Mouse (Mus musculus) cerebellum, adult 9-11 months (tissue): Measurements from ENCODE around the gene Man2a2.

Experiments used
- DNase-seq: peaks from one replicate; pipeline ENCODE4 v3.0.0; 2022

Gene Man2a2

GRCm38 (mm10) chr7:80371041-80371751 is at the start of gene Man2a2:
Gene Man2a2, minus strand, starts transcription at chr7:80371375.
- DNase-seq = no peak

- no peak for DNase-seq
Observed at GRCm38 (mm10) chr7:80420586-80420985, 49.4 kb upstream of the Man2a2 start.

DNA sequence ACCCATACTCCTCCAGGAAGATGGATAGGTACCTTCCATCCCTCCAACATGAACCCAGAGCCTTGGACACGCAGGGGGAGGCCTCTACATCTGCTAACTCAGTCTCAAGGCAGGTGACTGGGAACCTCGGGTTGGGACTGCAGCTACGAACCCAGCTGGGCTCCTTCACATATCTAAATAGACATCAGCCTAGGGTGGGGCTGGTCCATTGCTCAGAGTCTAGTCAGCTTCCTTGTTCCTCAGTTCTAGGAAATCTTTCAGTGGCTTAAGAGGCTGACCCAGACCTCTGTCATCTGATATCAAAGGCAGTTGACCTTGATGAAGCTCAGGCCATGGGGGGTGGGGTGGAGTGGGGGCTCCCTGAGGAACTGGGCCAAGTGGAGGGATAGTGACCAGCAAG is 48.1 kb upstream of the Man2a2 start:
- no peak for DNase-seq

DNA sequence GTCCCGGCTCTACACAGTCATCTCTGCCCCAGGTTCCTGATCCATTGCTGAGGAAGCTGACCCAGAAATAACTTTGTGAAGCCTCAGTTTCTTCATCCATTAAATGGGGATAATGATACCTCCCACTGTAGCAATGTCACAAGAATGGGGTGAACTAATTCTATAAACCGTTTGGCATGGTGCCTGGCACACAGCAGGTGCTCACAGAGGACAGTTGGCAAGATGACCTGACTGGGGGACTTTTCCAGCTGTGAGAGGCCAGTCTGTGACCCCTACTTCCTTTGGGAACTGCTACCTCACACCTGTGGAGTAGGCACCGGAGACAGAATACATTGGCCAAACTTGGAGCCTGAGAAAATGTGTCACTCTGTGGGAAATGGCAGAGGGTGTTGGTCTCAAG is 46.9 kb upstream of the Man2a2 start:
- DNase-seq = no peak

DNA sequence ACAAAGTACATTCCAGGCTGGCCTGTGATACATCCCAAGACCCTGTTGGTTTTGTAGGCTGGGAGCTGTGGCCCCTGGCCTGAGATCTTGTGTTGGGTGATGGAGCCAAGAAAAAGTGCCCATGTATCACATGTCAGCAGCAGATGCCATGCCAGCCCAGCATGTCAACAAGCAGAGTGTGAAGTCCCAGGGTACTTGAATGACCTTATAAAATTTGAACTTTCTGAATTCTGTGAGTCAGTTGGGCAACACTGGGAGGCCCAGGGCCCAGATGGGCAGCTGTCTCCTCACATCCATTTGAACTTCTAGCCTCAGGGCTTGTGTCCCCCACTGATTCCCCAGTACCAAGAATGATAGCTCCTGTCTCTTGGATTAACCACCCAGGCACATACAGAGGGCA is 46.4 kb upstream of the Man2a2 start:
- DNase-seq = no peak

DNA sequence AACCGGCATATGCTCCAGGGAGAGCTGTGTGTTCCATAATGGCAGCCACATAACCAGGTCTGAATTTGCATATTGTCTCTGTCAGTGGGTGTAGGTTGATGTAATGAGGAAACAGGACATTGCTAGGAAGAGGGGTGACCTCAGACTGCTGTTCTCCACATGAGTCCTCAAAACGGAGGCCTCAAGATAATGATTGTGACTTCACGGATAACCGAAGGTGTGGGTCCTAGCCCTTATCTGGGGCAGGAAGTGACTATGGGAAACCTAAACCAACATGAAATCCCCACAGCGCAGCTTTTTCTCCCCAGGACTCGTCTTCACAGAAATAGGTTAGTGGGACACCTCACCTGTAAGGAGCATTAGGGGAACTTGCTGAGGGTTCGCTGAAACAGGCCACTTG is 45.8 kb upstream of the Man2a2 start:
- no peak for DNase-seq

DNA sequence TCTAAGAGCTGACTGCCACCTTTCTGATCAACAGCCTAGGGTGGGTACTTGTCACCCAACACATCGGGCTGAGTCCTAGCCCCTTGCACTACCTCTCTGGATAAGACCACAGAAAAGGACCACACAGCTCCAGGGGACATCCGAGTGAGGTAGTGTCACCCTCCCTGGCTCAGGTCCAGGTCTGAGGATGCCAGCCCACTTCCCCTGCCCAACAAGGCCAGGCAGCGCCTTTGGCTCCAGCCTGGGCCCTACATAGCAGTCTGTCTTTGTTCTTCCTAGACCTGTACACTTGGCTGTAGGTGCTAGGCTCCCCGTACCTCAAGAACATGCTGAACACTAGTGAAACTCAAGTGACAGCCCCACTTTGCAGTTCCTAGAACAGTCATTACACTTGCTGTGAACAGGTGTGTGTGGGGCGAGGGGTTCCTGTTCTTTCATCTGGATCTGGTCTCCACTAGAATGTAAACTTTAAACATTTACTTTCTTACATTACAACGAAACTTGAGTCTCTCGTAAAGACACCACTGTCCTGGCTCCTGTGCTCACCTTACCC is 43.2 kb upstream of the Man2a2 start:
- no peak for DNase-seq

- no peak for DNase-seq
Observed at GRCm38 (mm10) chr7:80413512-80414302, 42.5 kb upstream of the Man2a2 start.

- DNase-seq = no peak
Observed at GRCm38 (mm10) chr7:80412781-80413180, 41.6 kb upstream of the Man2a2 start.

DNA sequence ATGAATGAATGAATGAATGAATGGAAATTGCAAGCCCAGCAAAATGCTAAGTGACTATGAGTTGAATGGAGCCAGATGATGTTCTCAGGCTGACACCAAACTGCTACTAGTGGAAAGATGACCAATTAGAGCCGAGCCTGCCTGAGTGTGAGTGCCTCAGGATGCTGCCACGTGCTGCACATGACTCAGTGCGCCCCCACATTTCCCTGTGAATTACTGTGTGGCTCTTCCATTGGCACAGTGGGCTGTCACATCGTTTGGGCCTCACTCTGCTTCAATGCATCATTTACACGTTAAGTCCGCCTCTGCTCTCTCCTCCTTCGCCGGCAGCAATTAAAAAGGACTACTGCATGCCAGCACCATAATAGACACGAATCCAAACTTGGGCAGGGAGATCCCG is 41.1 kb upstream of the Man2a2 start:
- no peak for DNase-seq

- no peak for DNase-seq
Observed at GRCm38 (mm10) chr7:80410380-80410779, 39.2 kb upstream of the Man2a2 start.

- no peak for DNase-seq
Observed at GRCm38 (mm10) chr7:80407712-80408111, 36.5 kb upstream of the Man2a2 start.

DNA sequence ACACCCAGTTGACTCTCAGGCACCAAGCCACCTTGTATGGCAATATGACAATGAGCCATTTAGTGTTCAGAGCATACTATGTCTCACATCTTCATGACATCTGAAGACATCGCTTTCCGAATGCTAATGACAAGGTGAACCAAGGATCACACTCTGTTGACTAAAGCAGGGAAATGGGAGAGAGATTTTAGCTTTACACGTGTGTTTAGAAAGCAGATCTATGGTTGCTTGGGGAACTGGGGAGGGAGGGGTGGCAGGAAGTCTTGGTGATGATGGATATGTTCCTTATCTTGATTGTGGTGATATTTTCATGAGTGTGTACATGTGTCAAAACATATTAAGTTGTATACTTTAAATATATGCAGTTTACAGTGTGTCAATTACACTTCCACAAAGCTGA is 35.0 kb upstream of the Man2a2 start:
- DNase-seq = no peak

DNA sequence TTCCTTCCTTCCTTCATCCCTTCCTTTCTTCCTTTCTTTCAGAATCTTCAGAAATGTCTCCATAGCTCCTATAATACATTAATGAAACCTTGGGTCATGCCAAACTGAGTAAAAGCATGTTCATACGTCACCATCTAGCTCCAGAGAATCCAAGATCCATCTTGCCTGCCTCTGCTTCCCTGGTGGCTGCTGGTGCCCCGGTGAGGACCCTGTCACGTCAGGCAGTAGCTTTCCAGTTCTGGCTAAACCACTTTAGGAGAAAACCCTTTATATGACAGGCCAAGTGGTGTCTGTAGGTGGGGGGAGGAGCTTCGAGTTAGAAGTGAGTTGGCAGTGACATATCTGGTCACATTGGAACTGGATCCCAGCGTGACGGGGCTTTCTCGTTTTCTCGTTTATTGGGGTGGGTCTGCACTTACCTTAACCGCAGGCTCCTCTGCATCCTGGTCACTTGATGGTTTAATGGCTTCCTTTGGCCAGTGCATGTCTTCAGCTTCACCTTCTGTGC is 34.1 kb upstream of the Man2a2 start, which contains the start of gene Furin:
TSS of gene Furin (minus strand) at position 249 of the 508 bp plus-strand sequence.
- peak; percentile 32 for DNase-seq

DNA sequence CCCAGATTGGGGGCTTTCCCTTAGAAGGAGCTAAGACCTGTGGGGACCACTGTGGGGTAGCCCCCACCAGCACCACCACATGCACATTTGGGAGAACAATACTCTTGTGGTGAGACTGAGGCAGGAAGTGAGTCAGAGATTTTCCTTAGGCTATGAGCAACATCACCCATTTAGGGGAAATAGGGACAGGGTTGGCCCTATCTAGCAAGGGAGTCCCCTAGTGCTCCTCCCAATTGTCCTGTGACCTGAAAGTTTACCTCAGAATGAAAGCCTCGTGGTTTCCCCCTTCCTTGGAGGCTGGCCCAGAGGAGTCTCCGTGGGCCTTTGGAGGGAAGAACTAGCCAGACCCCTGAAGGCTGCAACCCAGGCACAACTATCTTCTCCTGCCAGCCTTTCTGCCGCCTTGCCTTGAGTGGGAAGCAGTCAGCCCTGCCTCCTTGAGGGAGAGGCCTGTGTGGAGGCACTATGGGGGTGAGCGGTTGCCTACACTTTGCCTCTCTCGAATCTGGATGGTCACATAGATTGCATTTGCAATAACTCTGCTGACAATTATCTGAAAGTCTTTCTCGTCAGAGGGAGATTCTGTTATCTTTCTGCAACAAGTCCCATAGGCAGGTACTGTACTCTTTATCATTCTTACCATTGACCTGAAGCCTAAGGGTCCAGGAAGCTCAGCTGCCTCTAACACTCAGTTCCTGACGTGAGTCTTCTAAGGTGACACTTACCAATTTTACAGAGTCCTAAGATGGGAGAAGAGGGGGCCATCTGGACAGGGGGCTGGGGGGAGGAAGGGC is 33.1 kb upstream of the Man2a2 start:
- DNase-seq = peak; percentile 30

GRCm38 (mm10) chr7:80403551-80403950 is 32.4 kb upstream of the Man2a2 start:
- peak; percentile 87 for DNase-seq

- DNase-seq = peak; percentile 68
Observed at GRCm38 (mm10) chr7:80402651-80403321, 31.6 kb upstream of the Man2a2 start.

- DNase-seq = peak; percentile 69
Observed at GRCm38 (mm10) chr7:80401860-80402641, 30.9 kb upstream of the Man2a2 start.

GRCm38 (mm10) chr7:80401041-80401859 is 30.1 kb upstream of the Man2a2 start:
- peak; percentile 31 for DNase-seq

DNA sequence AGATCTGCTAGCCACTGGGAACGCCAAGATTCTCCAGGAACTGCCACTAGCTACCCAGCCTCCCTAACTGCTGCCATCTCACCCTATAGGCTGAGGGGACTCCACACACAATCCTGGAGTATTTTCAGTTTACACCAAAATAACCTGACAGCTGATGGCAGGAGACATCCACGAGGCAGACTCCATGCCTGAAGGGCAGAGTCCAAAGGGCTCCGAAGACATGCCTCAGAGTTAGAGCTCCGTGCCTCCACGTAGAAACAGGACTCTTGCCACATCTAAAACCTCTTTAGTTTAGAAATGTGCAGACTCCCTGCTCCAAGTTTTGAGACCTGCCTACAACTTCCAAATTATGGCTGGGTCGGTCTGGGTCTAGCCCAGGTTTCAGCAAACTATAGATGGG is 29.4 kb upstream of the Man2a2 start:
- no peak for DNase-seq

GRCm38 (mm10) chr7:80400099-80400498 is 28.9 kb upstream of the Man2a2 start:
- peak; percentile 85 for DNase-seq
